Mouse (Mus musculus) neural tube, embryonic 14.5 days (tissue): ENCODE measurements around the gene Ppp1r37. TPM values are rescaled to one million over a fixed set of nuclear protein-coding genes. Genes with fewer than 3 reads are reported as not detected.

ENCODE experiments used
- ATAC-seq: fragments of 200-750 bp; cut with Nextera tagmentation; 2 replicates; pipeline ENCODE4 v1.8.0; 2017; ENCODE audit warnings: low read depth, mild to moderate bottlenecking, moderate TSS enrichment, moderate library complexity
- H3K27ac ChIP-seq: fragments of 300-500 bp; sonication (generic); 2 replicates; pipeline ENCODE4 v1.5.1; 2014; ENCODE audit warnings: low read depth, mild to moderate bottlenecking, control low read depth, low read length, moderate library complexity, mixed read lengths
- H3K27me3 ChIP-seq: fragments of 300-500 bp; sonication (generic); 2 replicates; pipeline ENCODE4 v1.6.1; 2014; ENCODE audit warnings: low read length; ENCODE audit not compliant: control insufficient read depth, insufficient read depth
- H3K36me3 ChIP-seq: fragments of 300-500 bp; sonication (generic); 2 replicates; pipeline ENCODE4 v1.6.1; 2014; ENCODE audit warnings: low read length, mixed read lengths; ENCODE audit not compliant: control insufficient read depth, insufficient read depth
- H3K4me1 ChIP-seq: fragments of 300-500 bp; sonication (generic); 2 replicates; pipeline ENCODE4 v1.6.1; 2014; ENCODE audit warnings: low read length; ENCODE audit not compliant: control insufficient read depth, insufficient read depth
- H3K4me2 ChIP-seq: fragments of 300-500 bp; sonication (generic); 2 replicates; pipeline ENCODE4 v1.6.1; 2014; ENCODE audit warnings: mild to moderate bottlenecking, low read depth, low read length, control low read depth
- H3K4me3 ChIP-seq: fragments of 300-500 bp; sonication (generic); 2 replicates; pipeline ENCODE4 v1.5.1; 2014; ENCODE audit warnings: low read depth, low read length, control low read depth, mixed read lengths
- H3K9ac ChIP-seq: fragments of 300-500 bp; sonication (generic); replicated peaks from 2 replicates; pipeline ENCODE4 v1.6.1; 2014; ENCODE audit warnings: low read depth, mild to moderate bottlenecking, control low read depth, low read length, mixed read lengths
- H3K9me3 ChIP-seq: fragments of 300-500 bp; sonication (generic); 2 replicates; pipeline ENCODE4 v1.6.1; 2016; ENCODE audit warnings: low read length; ENCODE audit not compliant: control insufficient read depth
- WGBS: fragments of 180-500 bp; shearing (Covaris S2); extraction: QIAGEN DNeasy Blood & Tissue Kit; methylation state at CpG from one replicate; pipeline ENCODE4 v1.1.7; 2014; 5-methylcytosine and 5-hydroxymethylcytosine counted together
- polyA plus RNA-seq: library from polyadenylated mRNA; unstranded; fragments of >200 nt; fragmentation: Nextera tagmentation; extraction: Ambion mirVana; gene quantifications from 2 replicates; pipeline ENCODE4 v1.2.1, GENCODE M21; 2014

Ppp1r37 gene
- polyA plus RNA-seq, 1 experiment from 2014 or later = 15.8 TPM

GRCm38 (mm10) chr7:19532240-19532639 is 30.6 kb downstream of the Ppp1r37 start:
- 87% methylated on average over 14 of the region's 14 CpGs for WGBS
- Histone ChIP-seq H3K36me3 (peaks cover 39% of the 10 kb centered on the region), H3K27ac (no peak overlapping the region), H3K27me3 (no peaks in the 10 kb centered on the region), H3K4me1 (no peaks in the 10 kb centered on the region; the same call in 1 of the 2 replicates), H3K9me3 (no peaks in the 10 kb centered on the region), H3K4me3 (no peak overlapping the region), H3K4me2 (no peak overlapping the region), H3K9ac (no peak overlapping the region)
- ATAC-seq = no peak

DNA sequence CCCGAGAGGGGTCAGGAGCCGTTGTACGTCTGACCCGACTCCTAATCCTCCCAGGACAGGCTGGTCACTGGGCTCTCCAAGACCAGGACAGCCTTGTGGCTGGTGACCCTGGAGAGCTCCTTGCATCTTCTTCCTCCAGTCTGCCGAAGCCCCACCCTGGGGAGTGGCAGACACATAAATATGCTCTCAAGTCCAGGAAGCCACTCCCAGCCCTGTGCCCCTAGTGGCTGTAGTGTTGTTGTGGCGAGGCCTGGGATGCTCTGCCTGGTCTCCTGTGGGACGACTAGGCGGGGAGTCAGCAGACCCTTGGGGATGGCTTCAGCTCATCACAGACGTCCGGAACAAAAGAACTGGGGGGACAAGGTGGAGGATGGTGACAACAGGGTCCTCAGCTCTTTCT is 31.8 kb downstream of the Ppp1r37 start:
- WGBS = 68% methylated on average over 10 of the region's 10 CpGs

GRCm38 (mm10) chr7:19525105-19525481 is 37.8 kb downstream of the Ppp1r37 start:
- peaks cover 47% of the 10 kb centered on the region for H3K27me3 ChIP-seq
- H3K27ac ChIP-seq = no peak overlapping the region
- peaks cover 16% of the 10 kb centered on the region for H3K4me1 ChIP-seq
- H3K36me3 ChIP-seq = peaks cover 5% of the 10 kb centered on the region; the same call in 1 of the 2 replicates
- no peak overlapping the region for H3K4me2 ChIP-seq
- no peak overlapping the region for H3K4me3 ChIP-seq
- WGBS = 51% methylated on average over 2 of the region's 2 CpGs
- H3K9ac ChIP-seq = no peak overlapping the region
- no peaks in the 10 kb centered on the region for H3K9me3 ChIP-seq
- ATAC-seq = no peak

More for the DNA sequence above, 31.8 kb downstream of the Ppp1r37 start:
- no peak for ATAC-seq
- H3K9ac ChIP-seq = no peak overlapping the region
- no peaks in the 10 kb centered on the region for H3K4me1 ChIP-seq
- no peaks in the 10 kb centered on the region for H3K9me3 ChIP-seq
- no peaks in the 10 kb centered on the region for H3K27me3 ChIP-seq
- H3K36me3 ChIP-seq = peaks cover 39% of the 10 kb centered on the region
- H3K27ac ChIP-seq = no peak overlapping the region
- no peak overlapping the region for H3K4me3 ChIP-seq
- no peak overlapping the region for H3K4me2 ChIP-seq

DNA sequence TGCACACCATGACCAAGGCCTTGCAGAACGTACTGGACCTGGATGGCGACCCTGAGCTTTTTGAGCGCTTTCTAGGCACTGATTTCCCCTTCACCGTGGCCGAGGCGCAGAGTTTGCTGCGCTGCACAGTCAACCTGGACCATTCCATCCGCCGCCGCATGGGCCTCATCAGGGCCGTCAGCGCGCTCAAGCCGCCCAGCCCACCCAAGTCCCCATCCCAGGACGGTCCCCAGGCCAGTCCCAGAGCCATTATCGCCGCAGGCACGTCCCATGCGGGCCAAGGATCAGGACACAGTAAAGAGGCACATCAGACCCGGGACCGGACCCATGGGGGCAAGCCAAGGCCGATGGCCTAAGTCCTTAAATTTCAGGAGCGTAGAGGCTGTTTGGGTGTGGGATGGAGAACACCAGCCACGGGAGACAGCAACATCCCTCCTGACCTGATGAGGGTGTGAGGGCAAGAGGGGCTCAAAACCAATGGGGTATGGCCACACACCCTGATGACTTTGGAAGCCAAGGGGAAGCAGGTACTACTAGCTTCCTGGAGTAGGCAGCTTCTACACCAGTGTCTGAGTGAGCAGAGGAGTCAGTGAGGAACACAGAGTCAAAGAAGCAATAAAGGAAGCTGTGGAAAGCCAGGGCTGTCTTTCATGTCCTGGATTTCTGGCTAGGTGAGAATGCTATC is 38.3 kb downstream of the Ppp1r37 start:
- peak; percentile 19; the same call in 1 of the 2 replicates for ATAC-seq
- H3K36me3 ChIP-seq = peaks cover 4% of the 10 kb centered on the region; the same call in 1 of the 2 replicates
- peaks cover 49% of the 10 kb centered on the region for H3K27me3 ChIP-seq
- H3K9ac ChIP-seq = peak overlapping the region; percentile 50
- H3K27ac ChIP-seq = no peak overlapping the region
- H3K4me2 ChIP-seq = peak overlapping the region; percentile 68
- H3K4me1 ChIP-seq = peaks cover 18% of the 10 kb centered on the region
- 15% methylated on average over 24 of the region's 24 CpGs for WGBS
- no peaks in the 10 kb centered on the region for H3K9me3 ChIP-seq
- peak overlapping the region; percentile 33 for H3K4me3 ChIP-seq

GRCm38 (mm10) chr7:19523757-19524419 is 39.0 kb downstream of the Ppp1r37 start:
- peak; percentile 74 for ATAC-seq
- Histone ChIP-seq H3K4me1 (peaks cover 18% of the 10 kb centered on the region), H3K4me2 (peak overlapping the region; percentile 68), H3K27me3 (peaks cover 55% of the 10 kb centered on the region), H3K9ac (peak overlapping the region; percentile 50), H3K9me3 (no peaks in the 10 kb centered on the region), H3K4me3 (peak overlapping the region; percentile 33), H3K27ac (no peak overlapping the region), H3K36me3 (no peaks in the 10 kb centered on the region)
- WGBS = 2% methylated on average over 64 of the region's 64 CpGs

- H3K36me3 ChIP-seq = no peaks in the 10 kb centered on the region
Measured at GRCm38 (mm10) chr7:19523017-19523756, 39.7 kb downstream of the Ppp1r37 start.

GRCm38 (mm10) chr7:19520032-19520431 is 42.8 kb downstream of the Ppp1r37 start:
- H3K4me3 ChIP-seq = peak overlapping the region; percentile 17; the same call in 1 of the 2 replicates
- H3K4me2 ChIP-seq = peak overlapping the region; percentile 37
- peaks cover 57% of the 10 kb centered on the region for H3K27me3 ChIP-seq
- H3K9me3 ChIP-seq = no peaks in the 10 kb centered on the region
- H3K36me3 ChIP-seq = no peaks in the 10 kb centered on the region
- peak overlapping the region; percentile 41 for H3K9ac ChIP-seq
- WGBS = 6% methylated on average over 23 of the region's 23 CpGs
- no peak overlapping the region for H3K27ac ChIP-seq
- peaks cover 23% of the 10 kb centered on the region for H3K4me1 ChIP-seq
- ATAC-seq = no peak

More at GRCm38 (mm10) chr7:19523017-19523756, 39.7 kb downstream of the Ppp1r37 start:
- H3K9ac ChIP-seq = peak overlapping the region; percentile 50; the same call in 1 of the 2 replicates
- peak; percentile 4; the same call in 1 of the 2 replicates for ATAC-seq
- no peak overlapping the region for H3K27ac ChIP-seq
- H3K4me3 ChIP-seq = peak overlapping the region; percentile 33; the same call in 1 of the 2 replicates
- peaks cover 60% of the 10 kb centered on the region for H3K27me3 ChIP-seq
- WGBS = 12% methylated on average over 72 of the region's 72 CpGs
- H3K9me3 ChIP-seq = no peaks in the 10 kb centered on the region
- H3K4me1 ChIP-seq = peaks cover 18% of the 10 kb centered on the region
- peak overlapping the region; percentile 68 for H3K4me2 ChIP-seq

DNA sequence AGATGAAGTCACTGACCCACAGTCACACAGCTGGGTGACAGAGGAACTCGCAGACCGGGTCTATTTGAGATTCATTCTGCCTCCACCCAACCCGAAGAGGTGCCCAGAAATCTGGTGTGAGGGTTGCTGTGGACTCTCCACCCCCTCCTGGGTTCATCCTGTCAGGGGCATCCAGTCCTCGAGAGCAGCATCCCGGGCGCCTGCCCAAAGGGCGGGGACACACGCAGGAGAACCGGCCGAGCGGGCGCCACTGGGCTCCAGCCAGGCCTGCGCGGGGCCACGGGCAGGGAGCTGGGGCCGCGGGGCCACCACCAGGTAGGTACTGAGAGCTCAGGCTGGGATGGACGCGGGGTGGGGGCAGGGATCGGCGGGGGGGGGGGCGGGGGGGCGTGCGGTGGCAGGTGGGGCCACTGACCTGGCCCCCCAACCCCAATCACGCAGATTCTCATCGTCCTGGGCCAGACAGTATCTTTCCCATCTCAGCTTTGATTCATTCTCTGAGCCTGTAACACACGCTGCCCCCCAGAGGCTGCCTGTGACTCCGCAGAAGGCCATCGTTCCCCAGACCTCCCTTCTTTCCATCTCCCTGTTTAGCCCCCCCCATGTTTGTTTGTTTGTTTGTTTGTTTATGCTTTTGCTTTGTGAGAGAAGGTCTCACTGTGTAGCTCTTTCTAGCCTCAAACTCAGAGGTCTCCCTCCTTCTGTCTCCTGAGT is 45.1 kb downstream of the Ppp1r37 start, which contains the start of gene Nkpd1:
TSS of gene Nkpd1 (plus strand) at position 187 of the 714 bp plus-strand sequence.
- peak within 1 kb of the TSS; percentile 9; the same call in 1 of the 2 replicates for H3K4me3 ChIP-seq
- H3K36me3 ChIP-seq = no peaks in the 10 kb centered on the region
- H3K9ac ChIP-seq = peak within 1 kb of the TSS; percentile 52
- no peaks in the 10 kb centered on the region for H3K9me3 ChIP-seq
- H3K4me2 ChIP-seq = peak within 1 kb of the TSS; percentile 38; the same call in 1 of the 2 replicates
- 6% methylated on average over 19 of the region's 29 CpGs for WGBS
- H3K27ac ChIP-seq = no peak within 1 kb of the TSS
- peaks cover 7% of the 10 kb centered on the region; the same call in 1 of the 2 replicates for H3K4me1 ChIP-seq
- ATAC-seq = no peak
- H3K27me3 ChIP-seq = peaks cover 38% of the 10 kb centered on the region
